Mouse (Mus musculus) frontal cortex, postnatal 25 days (tissue): Measurements from ENCODE around the gene Agtpbp1.
"Not testable (repeated sequence)": the region's sequence is repeated elsewhere in the genome, so short reads cannot be mapped to it uniquely, and the experiment has no call there.

Source experiments
- DNase-seq, 2 experiments: peaks; one replicate each; pipeline ENCODE4 v3.0.0; 2022; ENCODE audit warnings: low spot score in 2 of 2

Gene Agtpbp1

GRCm38 (mm10) chr13:59485456-59485855, 99.6 kb downstream of the Agtpbp1 start:
- no peak for DNase-seq

GRCm38 (mm10) chr13:59481484-59481855, 103.6 kb downstream of the Agtpbp1 start:
- no peak for DNase-seq

- DNase-seq = no peak
Observed at GRCm38 (mm10) chr13:59480599-59481483, 104.2 kb downstream of the Agtpbp1 start.

- DNase-seq = not testable (repeated sequence)
Observed at GRCm38 (mm10) chr13:59477928-59478327, 107.1 kb downstream of the Agtpbp1 start.

GRCm38 (mm10) chr13:59477451-59477850, 107.6 kb downstream of the Agtpbp1 start:
- no peak for DNase-seq

DNA sequence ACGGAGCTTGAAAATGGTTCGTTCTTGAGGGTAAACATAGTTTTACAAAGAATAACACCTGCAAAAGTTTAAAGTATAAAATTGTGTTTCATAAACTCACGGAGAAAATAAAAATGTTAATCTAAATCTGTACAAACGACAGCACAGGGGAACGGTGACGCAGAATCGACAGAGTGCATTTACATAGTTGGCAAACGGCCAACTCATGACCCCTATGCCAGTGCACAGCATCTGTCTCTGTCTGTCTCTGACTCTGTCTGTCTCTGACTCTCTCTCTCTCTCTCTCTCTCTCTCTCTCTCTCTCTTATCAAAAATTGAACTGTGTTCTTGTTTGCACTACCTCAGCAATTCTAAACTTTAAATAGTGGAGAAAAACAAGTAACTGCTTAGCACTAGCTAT, 110.1 kb downstream of the Agtpbp1 start:
- DNase-seq = no peak

DNA sequence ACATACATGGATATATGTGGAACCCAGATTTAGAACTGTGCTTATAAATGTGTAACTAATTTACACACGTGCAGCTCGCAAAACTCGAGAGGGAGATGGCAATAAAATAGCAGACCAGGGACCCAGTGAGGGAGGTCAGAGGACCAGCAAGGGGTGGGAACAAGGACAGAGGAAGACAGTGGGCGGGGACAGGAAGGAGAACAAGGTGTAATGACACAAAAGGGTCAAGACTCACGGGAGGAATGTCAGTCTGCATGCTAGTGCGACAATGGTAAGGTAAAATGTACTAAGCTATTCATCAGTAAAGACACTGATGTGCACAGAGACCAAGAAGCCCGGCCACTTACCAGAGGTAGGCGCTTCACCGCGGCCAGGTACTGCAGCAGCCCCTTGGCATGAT, 111.7 kb downstream of the Agtpbp1 start:
- no peak for DNase-seq

- DNase-seq = no peak
Observed at GRCm38 (mm10) chr13:59472222-59472621, 112.8 kb downstream of the Agtpbp1 start.

GRCm38 (mm10) chr13:59469701-59470100, 115.3 kb downstream of the Agtpbp1 start:
- DNase-seq = no peak

GRCm38 (mm10) chr13:59468181-59468802, 116.7 kb downstream of the Agtpbp1 start:
- no peak for DNase-seq

DNA sequence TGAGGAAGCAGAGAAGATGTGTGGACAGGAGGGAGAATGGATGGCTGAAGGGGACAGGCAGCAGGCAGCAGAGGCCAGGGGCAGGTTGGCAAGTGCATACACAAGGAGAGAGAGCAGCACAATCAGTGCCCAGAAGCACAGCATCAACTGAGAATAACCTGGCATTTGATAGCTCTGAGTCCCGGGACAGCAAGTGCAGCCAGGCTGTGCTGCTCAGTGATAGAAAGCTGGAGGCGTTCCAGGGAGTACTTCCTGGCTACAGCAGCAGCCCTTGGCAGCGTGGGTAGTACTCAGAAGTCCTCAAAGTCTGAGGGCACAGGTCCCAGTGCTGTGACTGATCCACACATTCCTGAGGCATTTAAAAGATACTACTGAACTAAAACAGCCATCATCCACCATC, 117.4 kb downstream of the Agtpbp1 start:
- DNase-seq = peak in 1 of 2 experiments; percentile 39

- no peak for DNase-seq
Observed at GRCm38 (mm10) chr13:59460958-59461357, 124.1 kb downstream of the Agtpbp1 start.

GRCm38 (mm10) chr13:59456203-59456602, 128.8 kb downstream of the Agtpbp1 start:
- no peak for DNase-seq

- DNase-seq = no peak
Observed at GRCm38 (mm10) chr13:59454001-59454785, 130.8 kb downstream of the Agtpbp1 start.

DNA sequence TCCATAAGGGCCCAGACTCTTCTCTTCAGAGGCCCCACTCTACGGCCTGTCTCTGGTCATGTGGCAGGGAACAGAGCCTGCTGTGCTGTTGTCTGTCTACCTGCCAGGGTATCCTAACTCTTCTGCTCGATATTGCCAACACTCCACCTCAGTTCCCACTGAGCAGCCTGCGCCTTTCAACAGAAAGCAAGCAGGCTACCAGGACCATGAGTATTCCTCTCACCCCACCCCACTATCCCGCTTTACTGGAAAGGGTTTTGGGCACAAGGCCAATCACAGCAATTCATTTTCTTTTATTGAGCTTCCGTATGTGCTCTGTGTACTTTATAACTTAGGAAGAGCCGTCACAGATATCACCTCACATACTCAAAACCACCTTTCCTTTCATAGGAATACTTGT, 131.4 kb downstream of the Agtpbp1 start:
- no peak for DNase-seq

DNA sequence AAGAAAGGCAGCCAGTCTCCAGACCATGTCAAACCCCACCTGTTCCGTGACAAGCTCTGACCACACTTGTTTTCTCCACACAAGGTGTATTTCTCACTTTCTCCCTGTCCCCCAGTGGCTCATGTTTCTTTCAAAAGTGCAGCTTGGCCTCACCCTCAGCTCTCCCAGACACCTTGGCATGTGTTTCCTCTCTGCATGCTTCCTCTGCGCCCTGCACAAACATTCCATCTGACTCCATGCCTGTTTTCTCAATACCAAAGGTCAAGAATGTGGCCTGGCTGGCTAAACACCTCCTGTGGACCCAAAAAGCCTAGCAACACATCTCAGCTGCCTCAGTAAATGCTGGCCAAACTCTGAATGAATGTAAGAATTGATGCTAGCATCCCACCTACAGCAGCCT, 132.0 kb downstream of the Agtpbp1 start:
- no peak for DNase-seq

DNA sequence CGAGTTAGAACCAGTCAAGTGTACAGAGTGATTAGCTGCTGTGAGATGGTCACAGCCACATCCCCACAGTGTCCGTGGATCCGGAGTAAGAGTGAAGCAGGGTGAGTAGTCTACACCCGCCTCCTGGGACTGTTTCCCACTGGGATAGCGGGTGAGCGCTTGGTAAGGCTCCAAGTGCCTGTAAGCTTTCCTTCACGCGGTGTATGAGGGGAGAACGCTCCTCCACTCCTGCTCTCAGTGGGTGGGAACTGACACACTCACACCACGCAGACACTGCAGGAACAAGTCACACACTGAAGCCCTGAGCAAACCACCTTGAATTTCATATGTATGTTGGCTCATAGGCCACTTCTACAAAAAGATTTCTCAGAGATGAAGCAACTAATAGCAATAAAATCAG, 134.2 kb downstream of the Agtpbp1 start:
- no peak for DNase-seq

DNA sequence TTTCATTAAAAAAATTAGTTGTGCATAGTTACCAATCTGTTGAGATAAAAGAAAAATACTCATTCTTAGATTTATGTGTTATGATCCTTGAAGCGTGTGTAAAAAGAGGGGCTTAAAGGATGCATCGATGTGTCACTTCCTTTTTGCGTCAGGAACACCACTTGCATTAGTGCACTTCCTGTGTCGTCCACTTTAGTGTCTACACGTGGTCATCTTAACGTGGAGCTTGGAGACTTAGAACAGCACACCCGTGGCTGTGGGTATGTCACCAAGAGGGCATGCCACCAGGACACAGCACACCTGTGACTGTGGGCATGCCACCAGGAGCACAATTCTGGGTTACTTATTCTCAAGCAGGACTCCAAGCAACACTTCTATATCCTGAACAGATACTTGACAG, 137.9 kb downstream of the Agtpbp1 start:
- no peak for DNase-seq

DNA sequence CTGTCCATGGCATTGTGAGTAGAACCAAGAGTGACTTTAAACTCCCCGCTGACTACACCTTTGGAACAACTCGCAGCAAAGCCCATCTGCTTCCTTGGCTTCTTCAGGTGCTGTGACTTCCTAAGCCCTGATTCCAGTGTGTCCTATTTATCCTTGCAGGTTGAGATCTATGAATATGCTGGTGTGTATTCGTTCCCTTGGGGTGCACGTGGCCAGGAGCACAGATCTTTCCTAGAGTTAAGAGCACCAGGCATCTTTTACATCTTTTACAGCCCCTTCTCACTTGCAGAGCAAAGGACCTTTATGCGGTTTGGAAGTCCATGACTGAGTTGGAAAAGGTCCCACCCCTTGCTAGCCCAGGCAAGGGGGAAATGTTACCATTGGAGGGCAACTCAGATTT, 139.8 kb downstream of the Agtpbp1 start:
- no peak for DNase-seq

DNA sequence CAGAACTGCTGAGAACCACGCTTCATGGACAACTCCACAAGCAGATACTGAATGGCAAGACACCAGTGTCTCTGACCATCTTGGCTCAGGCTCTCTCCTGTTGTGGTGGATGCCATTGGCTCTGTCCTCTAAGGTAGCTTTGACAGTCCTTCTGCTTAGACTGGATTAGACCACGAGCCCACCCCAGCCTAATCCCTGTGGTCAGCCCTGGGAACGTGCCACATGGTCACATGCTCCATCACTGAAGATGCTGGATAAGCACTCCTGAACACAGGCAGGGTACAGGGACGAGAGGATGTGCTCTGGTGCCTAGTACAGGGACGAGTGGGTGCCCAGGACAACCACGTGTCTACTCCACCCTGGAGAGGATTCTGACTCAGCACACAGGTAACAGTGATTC, 140.7 kb downstream of the Agtpbp1 start:
- no peak for DNase-seq

- DNase-seq = no peak
Observed at GRCm38 (mm10) chr13:59439683-59440082, 145.3 kb downstream of the Agtpbp1 start.

DNA sequence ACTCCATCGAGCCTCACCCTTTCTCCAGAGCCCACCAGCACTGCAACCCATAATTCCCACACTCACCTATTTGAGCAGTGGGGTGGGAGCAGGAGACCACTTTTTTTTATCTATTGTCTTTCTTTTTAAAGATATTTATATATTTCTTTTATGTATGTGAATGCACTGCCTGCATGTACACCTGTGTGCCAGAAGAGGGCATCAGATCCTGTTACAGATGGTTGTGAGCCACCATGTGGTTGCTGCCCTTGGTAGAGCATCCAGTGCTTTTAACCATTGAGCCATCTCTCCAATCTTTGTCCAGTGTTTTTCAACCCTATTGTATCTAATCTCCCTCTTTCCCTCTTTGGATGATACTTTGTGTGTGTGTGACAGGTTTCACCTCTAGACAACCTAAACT, 150.5 kb downstream of the Agtpbp1 start:
- no peak for DNase-seq
